Mouse (Mus musculus) kidney, postnatal 0 days (tissue): ENCODE results near the gene Atg4d. TPM values are rescaled to one million over a fixed set of nuclear protein-coding genes. Genes with fewer than 3 reads are reported as not detected.
"Not testable (repeated sequence)": the region's sequence is repeated elsewhere in the genome, so short reads cannot be mapped to it uniquely, and the experiment has no call there.

ENCODE experiments used
- ATAC-seq: fragments of 200-750 bp; cut with Nextera tagmentation; replicated peaks from 2 replicates; pipeline ENCODE4 v1.8.0; 2017; ENCODE audit warnings: low read depth, moderate number of reproducible peaks, moderate TSS enrichment, moderate library complexity; ENCODE audit not compliant: low FRiP score
- DNase-seq: peaks from one replicate; pipeline ENCODE4 v3.0.0-alpha.2; 2016; ENCODE audit warnings: low spot score
- H3K27ac ChIP-seq: fragments of 300-500 bp; sonication (generic); 2 replicates; pipeline ENCODE4 v1.5.1; 2014; ENCODE audit warnings: mild to moderate bottlenecking
- H3K27me3 ChIP-seq: fragments of 300-500 bp; sonication (generic); 2 replicates; pipeline ENCODE4 v1.6.1; 2014; ENCODE audit warnings: low read length, mixed read lengths; ENCODE audit not compliant: insufficient read depth
- H3K36me3 ChIP-seq: fragments of 300-500 bp; sonication (generic); 2 replicates; pipeline ENCODE4 v1.6.1; 2014; ENCODE audit warnings: low read length, mixed read lengths; ENCODE audit not compliant: insufficient read depth
- H3K4me1 ChIP-seq: fragments of 300-500 bp; sonication (generic); replicated peaks from 2 replicates; pipeline ENCODE4 v1.6.1; 2014; ENCODE audit warnings: antibody characterized with exemption, low read length, mixed read lengths; ENCODE audit not compliant: insufficient read depth
- H3K4me2 ChIP-seq: fragments of 300-500 bp; sonication (generic); 2 replicates; pipeline ENCODE4 v1.6.1; 2014; ENCODE audit warnings: mild to moderate bottlenecking, low read length, moderate library complexity, mixed read lengths
- H3K4me3 ChIP-seq: fragments of 300-500 bp; sonication (generic); replicated peaks from 2 replicates; pipeline ENCODE4 v1.5.1; 2014; ENCODE audit warnings: low read depth, low read length
- H3K9ac ChIP-seq: fragments of 300-500 bp; sonication (generic); 2 replicates; pipeline ENCODE4 v1.6.1; 2014; ENCODE audit warnings: low read depth, low read length
- H3K9me3 ChIP-seq: fragments of 300-500 bp; sonication (generic); replicated peaks from 2 replicates; pipeline ENCODE4 v1.6.1; 2016; ENCODE audit warnings: low read length, inconsistent platforms, mixed read lengths
- CTCF ChIP-seq: IDR thresholded peaks from 2 replicates; pipeline ENCODE4 v1.5.1; 2016; ENCODE audit warnings: antibody characterized with exemption, low read depth, mild to moderate bottlenecking, moderate library complexity
- WGBS: fragments of 180-500 bp; shearing (Covaris S2); extraction: QIAGEN DNeasy Blood & Tissue Kit; methylation state at CpG from one replicate; pipeline ENCODE4 v1.1.7; 2014; 5-methylcytosine and 5-hydroxymethylcytosine counted together
- polyA plus RNA-seq: library from polyadenylated mRNA; unstranded; fragments of >200 nt; fragmentation: Nextera tagmentation; extraction: Ambion mirVana; gene quantifications from 2 replicates; pipeline ENCODE4 v1.2.1, GENCODE M21; 2015

Atg4d gene
- polyA plus RNA-seq, result 51.7 and 52.9 TPM in 2 replicates

DNA sequence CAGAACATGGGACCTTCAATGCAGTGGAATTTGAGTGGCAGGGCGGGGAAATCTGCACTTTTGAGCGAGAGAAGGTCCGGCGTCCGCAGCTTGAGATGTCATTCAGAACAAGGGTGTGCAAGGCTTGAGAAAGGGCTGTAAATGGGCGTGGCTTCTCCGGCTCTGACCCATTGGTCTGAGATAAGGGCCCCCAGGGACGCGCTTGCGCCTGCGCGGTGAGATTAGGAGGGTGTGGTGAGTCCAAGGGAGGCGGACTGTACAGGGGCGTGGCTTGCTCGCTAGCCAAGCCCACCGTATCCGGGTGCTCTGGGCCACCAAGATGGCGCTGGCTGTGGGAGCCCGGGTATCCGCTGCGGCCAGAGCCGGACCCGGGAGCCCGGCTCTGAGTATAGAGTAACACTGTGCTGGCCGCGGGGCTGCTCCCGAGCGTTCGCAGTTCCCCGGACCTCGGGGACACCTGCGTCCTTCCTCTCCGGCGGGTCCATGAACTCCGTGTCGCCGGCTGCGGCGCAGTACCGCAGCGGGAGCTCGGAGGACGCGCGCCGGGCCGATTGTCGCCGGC is at the start of gene Atg4d:
TSS of gene Atg4d (plus strand) at position 294 of the 562 bp plus-strand sequence.
- TF ChIP-seq CTCF, result no peak
- H3K9ac ChIP-seq, result peak within 1 kb of the TSS; percentile 91
- H3K4me2 ChIP-seq, result peak within 1 kb of the TSS; percentile 86
- H3K27ac ChIP-seq, result peak within 1 kb of the TSS; percentile 83
- DNase-seq (peak; percentile 99), ATAC-seq (peak; percentile 95)
- peaks cover 14% of the 10 kb centered on the region for H3K36me3 ChIP-seq
- no peaks in the 10 kb centered on the region for H3K27me3 ChIP-seq
- H3K4me1 ChIP-seq, result peaks cover 9% of the 10 kb centered on the region
- under 1% methylated on average over 47 of the region's 49 CpGs for WGBS
- H3K4me3 ChIP-seq, result peak within 1 kb of the TSS; percentile 83
- no peaks in the 10 kb centered on the region for H3K9me3 ChIP-seq

GRCm38 (mm10) chr9:21216050-21216841 is 48.8 kb upstream of the Atg4d start:
- no peak overlapping the region for H3K4me3 ChIP-seq
- H3K36me3 ChIP-seq, result no peaks in the 10 kb centered on the region
- no peaks in the 10 kb centered on the region for H3K9me3 ChIP-seq
- ATAC-seq (no peak), DNase-seq (peak; percentile 29)
- H3K9ac ChIP-seq, result no peak overlapping the region
- no peak for TF ChIP-seq CTCF
- no peak overlapping the region for H3K27ac ChIP-seq
- H3K4me2 ChIP-seq, result no peak overlapping the region
- H3K27me3 ChIP-seq, result no peaks in the 10 kb centered on the region
- 47% methylated on average over 21 of the region's 25 CpGs for WGBS
- peaks cover 4% of the 10 kb centered on the region; the same call in 1 of the 2 replicates for H3K4me1 ChIP-seq

DNA sequence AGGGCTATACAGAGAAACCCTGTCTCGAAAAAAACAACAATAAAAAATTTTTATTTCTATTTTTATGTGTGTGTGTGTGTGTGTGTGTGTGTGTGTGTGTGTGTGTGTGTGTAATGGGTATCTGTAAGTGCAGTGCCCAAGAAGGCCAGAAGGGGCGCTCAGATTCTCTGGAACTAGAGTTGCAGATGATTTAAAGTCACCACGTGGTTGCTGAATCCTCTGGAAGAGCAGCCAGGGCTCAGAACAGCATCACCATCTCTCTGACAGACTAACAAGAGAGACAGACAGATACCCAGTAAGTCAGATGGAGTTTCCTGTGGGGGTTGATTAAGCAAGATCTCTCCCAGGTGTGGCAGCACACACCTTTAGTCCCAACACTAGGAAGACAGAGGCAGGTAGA is 45.3 kb upstream of the Atg4d start:
- no peak overlapping the region for H3K4me2 ChIP-seq
- WGBS, result 50% methylated on average over 3 of the region's 3 CpGs
- no peak overlapping the region for H3K27ac ChIP-seq
- ATAC-seq (no peak), DNase-seq (no peak)
- no peaks in the 10 kb centered on the region for H3K27me3 ChIP-seq
- H3K4me3 ChIP-seq, result no peak overlapping the region
- H3K9me3 ChIP-seq, result no peaks in the 10 kb centered on the region
- no peak overlapping the region for H3K9ac ChIP-seq
- peak; percentile 24; the same call in 1 of the 2 replicates for TF ChIP-seq CTCF
- H3K4me1 ChIP-seq, result peaks cover 4% of the 10 kb centered on the region; the same call in 1 of the 2 replicates
- no peaks in the 10 kb centered on the region for H3K36me3 ChIP-seq

- Histone ChIP-seq H3K27ac (peak overlapping the region; percentile 31; the same call in 1 of the 2 replicates), H3K4me1 (peaks cover 4% of the 10 kb centered on the region; the same call in 1 of the 2 replicates), H3K4me2 (peak overlapping the region; percentile 48), H3K27me3 (no peaks in the 10 kb centered on the region), H3K9me3 (no peaks in the 10 kb centered on the region), H3K9ac (no peak overlapping the region), H3K4me3 (peak overlapping the region; percentile 16), H3K36me3 (no peaks in the 10 kb centered on the region)
- peak; percentile 97 for TF ChIP-seq CTCF
- DNase-seq (peak; percentile 97), ATAC-seq (peak; percentile 85)
- WGBS, result 8% methylated on average over 21 of the region's 21 CpGs
Measured at GRCm38 (mm10) chr9:21220490-21221382, 44.4 kb upstream of the Atg4d start.

DNA sequence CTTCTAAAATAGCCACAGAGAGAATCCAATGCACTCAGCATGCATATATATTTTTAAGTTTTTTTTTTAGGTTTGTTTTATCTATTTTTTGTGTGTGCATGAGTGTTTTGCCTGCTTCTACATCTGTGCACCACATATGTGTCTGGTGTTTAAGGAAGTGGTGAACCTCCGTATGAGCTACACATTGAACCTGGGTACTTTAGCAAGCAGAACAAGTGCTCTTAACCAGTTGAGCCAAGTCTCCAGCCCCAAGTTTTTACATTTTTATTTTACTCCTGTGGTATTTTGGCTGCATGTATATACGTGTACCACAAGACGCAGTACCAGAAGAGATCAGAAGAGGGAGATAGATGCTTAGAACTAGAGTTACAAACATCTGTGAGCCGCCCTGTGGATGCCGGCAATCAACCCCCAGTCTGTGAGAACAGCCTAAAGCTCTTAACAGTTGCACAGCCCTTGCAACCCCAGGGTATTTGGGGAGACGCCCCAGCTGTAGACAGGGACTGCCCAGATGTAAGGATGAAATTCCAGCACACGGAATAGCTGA is 43.6 kb upstream of the Atg4d start:
- Histone ChIP-seq H3K4me1 (peaks cover 4% of the 10 kb centered on the region; the same call in 1 of the 2 replicates), H3K9ac (no peak overlapping the region), H3K27me3 (no peaks in the 10 kb centered on the region), H3K27ac (no peak overlapping the region), H3K4me3 (no peak overlapping the region), H3K36me3 (no peaks in the 10 kb centered on the region), H3K9me3 (no peaks in the 10 kb centered on the region), H3K4me2 (no peak overlapping the region)
- TF ChIP-seq CTCF, result peak; percentile 76
- WGBS, result 18% methylated on average over 7 of the region's 7 CpGs
- DNase-seq (peak; percentile 90), ATAC-seq (peak; percentile 5; the same call in 1 of the 2 replicates)

DNA sequence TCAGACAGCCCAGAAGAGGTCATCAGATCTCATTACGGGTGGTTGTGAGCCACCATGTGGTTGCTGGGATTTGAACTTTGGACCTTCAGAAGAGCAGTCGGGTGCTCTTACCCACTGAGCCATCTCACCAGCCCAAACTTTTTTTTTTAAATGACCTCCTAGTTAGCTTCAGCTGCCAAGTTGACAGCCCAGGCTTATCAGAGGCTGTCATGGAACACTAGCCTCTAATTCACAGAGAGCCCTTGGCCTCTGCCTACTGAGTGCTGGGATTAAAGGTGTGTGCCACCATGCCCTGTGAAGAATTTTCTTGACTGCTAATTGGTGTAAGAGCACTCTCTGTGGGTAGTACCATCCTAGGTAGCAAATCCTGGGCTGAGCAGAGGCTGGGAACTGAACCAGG is 41.6 kb upstream of the Atg4d start:
- not testable (repeated sequence) for H3K4me2 ChIP-seq, H3K36me3 ChIP-seq, H3K9me3 ChIP-seq, H3K27ac ChIP-seq, H3K9ac ChIP-seq, H3K27me3 ChIP-seq, DNase-seq, ATAC-seq, H3K4me3 ChIP-seq
- peaks cover 15% of the 10 kb centered on the region; the same call in 1 of the 2 replicates for H3K4me1 ChIP-seq
- WGBS, result 79% methylated on average over 1 of the region's 2 CpGs
